Mouse (Mus musculus) liver, embryonic 14.5 days (tissue): ENCODE measurements around the gene Znrd1.

Experiments used
- CTCF ChIP-seq: IDR thresholded peaks from 2 replicates; pipeline ENCODE4 v1.5.1; 2016; ENCODE audit warnings: antibody characterized with exemption, low read depth, control low read depth
- EP300 ChIP-seq: IDR thresholded peaks from 2 replicates; pipeline ENCODE4 v1.6.1; 2016; ENCODE audit warnings: antibody characterized with exemption, low read depth

DNA sequence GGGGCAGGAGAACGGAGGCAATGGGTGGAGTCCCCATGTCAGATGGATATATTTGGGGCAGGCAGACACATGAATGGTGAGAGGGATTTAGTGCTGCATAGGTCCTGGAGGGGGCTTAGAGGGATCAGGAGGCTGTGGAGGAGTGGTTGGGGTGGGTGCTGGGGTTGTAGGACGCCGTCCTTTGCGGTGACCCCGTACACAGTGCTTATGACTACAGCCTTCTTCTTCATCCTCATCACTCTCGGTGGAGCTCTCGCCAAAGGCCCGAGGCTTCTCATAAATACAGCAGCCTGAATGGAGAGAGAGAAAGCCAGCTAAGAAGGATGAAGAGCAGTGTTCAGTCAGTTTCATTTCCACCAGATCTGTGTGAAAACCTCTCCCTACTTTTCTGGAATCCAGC is 9.1 kb downstream of the Znrd1 start:
- no peak for TF ChIP-seq CTCF
- no peak for TF ChIP-seq EP300
